Mouse (Mus musculus): Measurements from ENCODE around the gene Mansc1. TPM values are rescaled to one million over a fixed set of nuclear protein-coding genes. Genes with fewer than 3 reads are reported as not detected.

Mansc1 gene
- polyA plus RNA-seq, 1 experiment from 2014 or later: 0.85 TPM

Other genes starting within 250 kb of the Mansc1 start
- 0.38 and 0.41 TPM in 2 replicates for gene Bcl2l14, start 236.2 kb downstream of the Mansc1 start, polyA plus RNA-seq (2016; fragmentation: Nextera tagmentation; extraction: Ambion mirVana)
- 12.6 and 13.1 TPM in 2 replicates for gene Lrp6, start 65.5 kb downstream of the Mansc1 start, polyA plus RNA-seq (2016; fragmentation: Nextera tagmentation; extraction: Ambion mirVana)
- 13.5 and 14.1 TPM in 2 replicates for gene Borcs5, start 7.0 kb upstream of the Mansc1 start, polyA plus RNA-seq (2016; fragmentation: Nextera tagmentation; extraction: Ambion mirVana)
- gene Dusp16, start 160.1 kb upstream of the Mansc1 start, polyA plus RNA-seq (2016; fragmentation: Nextera tagmentation; extraction: Ambion mirVana): 6.6 and 6.7 TPM in 2 replicates
- gene Crebl2, start 197.7 kb upstream of the Mansc1 start, polyA plus RNA-seq (2016; fragmentation: Nextera tagmentation; extraction: Ambion mirVana): 1.2 and 1.8 TPM in 2 replicates

Measured in liver, embryonic 12.5 days (tissue).